Mouse (Mus musculus) ZHBTc4 (cell line): ENCODE measurements around the gene Ttll4.

ENCODE experiments used
- DNase-seq: peaks from one replicate; pipeline ENCODE4 v3.0.0-alpha.2; 2011; ENCODE audit warnings: low read depth, low spot score

The Ttll4 gene

GRCm38 (mm10) chr1:74661448-74662195 is at the start of gene Ttll4:
Gene Ttll4 (plus strand): TSS chr1:74661745.
- peak; percentile 95 for DNase-seq

- DNase-seq, result no peak
These were observed 37.4 kb upstream of the Ttll4 start for GRCm38 (mm10) chr1:74624183-74624582.

DNA sequence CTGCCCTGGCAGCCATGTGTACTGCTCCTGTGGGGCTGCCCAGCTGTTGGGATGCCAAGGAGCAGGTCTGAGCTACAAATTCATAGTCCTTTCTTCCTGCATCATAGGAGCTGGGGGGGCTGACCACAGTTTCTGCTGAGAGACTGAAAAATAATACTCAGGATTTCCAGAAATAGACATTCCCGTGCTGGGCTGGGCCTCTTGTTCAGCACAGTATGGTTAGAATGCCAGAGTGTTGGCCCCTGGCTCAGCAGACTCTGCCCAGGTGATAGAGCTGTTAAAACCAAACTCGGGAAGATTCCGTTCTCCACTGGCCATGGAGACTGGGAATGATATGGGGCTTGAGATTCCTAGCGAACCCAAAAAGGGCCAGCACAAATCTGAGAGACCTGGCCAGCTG is 35.5 kb upstream of the Ttll4 start:
- no peak for DNase-seq

DNA sequence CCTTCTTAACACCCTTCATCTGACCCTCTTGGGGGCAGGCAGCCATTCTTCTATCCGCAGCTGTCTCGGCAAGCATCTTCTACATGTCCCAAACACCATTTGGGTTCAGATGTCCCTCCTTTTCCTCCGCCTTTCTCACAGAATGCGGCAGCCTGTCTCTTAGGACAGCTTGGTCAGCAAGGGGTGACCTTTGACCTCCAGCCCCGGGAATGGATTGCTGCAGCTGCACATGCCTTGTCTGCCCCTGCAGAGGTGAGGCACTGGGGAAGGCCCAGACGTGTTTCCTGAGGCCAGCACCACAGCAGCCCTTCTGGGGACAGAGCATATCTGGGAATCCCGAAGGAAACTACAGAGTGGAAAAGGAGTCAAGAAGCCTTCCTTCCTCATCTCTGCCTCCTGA is 33.5 kb upstream of the Ttll4 start:
- DNase-seq, result peak; percentile 26

DNA sequence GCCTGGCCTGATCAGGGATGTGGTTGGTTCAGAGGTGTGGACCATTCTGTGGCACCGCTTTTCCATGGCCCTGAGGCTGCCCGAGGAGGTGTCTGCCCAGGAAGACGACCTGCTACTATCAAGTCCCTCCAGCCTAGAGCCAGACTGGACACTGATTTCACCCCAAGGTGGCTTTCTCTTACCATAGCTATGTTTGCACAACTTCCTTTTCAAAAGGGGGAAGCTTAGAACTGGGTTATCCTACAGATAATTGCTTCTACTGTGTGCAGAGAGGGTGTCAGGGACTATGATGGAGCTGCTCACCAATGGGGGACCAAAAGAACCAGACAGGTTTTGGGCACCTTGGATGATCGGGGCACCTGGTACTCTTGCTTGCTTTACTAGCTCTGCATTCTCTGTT is 28.8 kb upstream of the Ttll4 start:
- DNase-seq, result no peak

- no peak for DNase-seq
These were observed 18.0 kb upstream of the Ttll4 start for GRCm38 (mm10) chr1:74643524-74643923.

GRCm38 (mm10) chr1:74643926-74644325 is 17.6 kb upstream of the Ttll4 start:
- peak; percentile 15 for DNase-seq

DNA sequence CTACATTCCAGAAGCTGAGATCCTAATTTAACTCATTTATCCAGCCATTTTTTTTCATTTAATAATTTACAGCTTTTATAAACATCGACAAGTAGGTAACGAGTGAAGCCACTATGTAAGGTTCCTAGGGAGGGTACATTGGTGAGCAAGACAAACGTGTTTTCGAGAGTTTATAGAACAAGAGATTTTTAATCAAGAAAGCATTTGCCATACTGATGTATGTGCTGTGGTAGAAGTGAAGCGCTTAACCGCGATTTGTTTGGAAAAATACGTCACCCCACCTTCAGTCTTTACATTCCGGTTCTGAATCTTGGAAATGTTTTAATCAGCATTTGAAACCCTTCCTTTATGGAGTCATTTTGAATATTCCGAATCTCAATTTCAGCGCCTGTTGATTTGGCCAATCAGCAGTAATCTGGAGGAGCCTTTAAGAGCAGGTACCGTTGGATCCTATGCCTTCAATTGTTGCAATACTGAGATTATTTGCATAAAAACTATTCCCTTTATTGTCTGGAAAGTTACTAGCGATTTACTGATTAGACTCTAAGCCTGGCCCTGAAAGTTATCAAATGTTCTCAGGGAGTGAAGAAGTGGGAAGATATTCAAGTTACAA is 814 bp downstream of the Ttll4 start:
- no peak for DNase-seq

DNA sequence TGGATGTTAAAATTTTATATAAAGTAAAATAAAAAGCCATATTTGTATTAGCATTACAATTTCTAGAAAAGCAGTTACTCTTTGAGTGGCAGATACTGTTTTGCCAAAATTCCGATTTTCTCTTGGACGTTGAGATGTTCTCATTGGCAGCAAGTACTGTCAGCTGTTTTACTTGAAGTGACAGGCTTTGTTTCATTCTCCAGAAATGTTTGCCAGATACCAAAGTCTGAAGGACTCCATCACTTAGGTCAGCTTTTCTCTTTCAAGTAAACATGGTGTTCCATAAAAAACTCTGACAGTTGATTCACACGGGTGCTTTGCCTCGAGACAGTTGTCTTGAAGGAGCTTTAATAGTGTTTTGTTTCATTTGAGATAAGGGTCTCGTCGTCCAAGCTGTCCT is 3.6 kb downstream of the Ttll4 start:
- no peak for DNase-seq

GRCm38 (mm10) chr1:74668371-74668770 is 6.8 kb downstream of the Ttll4 start:
- no peak for DNase-seq

- no peak for DNase-seq
These were observed 11.2 kb downstream of the Ttll4 start for GRCm38 (mm10) chr1:74672731-74673130.

GRCm38 (mm10) chr1:74676863-74677262 is 15.3 kb downstream of the Ttll4 start:
- peak; percentile 16 for DNase-seq

DNA sequence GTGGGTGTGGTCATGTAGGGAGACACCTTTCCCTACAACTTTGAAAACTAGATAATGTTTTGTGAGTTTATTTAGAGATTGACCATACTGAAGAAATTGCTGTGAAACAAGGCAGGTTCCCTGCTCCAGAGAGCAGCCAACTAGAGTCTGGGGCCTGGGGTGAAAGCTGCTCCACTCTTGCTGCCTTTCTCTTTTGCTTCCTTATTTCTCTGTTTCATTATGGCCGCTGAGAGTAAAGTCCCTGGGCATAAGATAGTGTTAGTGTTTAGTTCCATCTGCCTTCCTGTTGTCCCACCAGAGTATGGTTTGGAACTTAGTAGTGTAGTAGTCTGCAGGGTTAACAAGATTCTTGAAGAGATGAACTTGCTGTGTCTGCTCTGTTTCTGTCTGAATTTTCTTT is 16.3 kb downstream of the Ttll4 start:
- no peak for DNase-seq

GRCm38 (mm10) chr1:74687131-74687530 is 25.6 kb downstream of the Ttll4 start:
- DNase-seq, result no peak

- no peak for DNase-seq
These were observed 32.5 kb downstream of the Ttll4 start for GRCm38 (mm10) chr1:74693891-74694583.

DNA sequence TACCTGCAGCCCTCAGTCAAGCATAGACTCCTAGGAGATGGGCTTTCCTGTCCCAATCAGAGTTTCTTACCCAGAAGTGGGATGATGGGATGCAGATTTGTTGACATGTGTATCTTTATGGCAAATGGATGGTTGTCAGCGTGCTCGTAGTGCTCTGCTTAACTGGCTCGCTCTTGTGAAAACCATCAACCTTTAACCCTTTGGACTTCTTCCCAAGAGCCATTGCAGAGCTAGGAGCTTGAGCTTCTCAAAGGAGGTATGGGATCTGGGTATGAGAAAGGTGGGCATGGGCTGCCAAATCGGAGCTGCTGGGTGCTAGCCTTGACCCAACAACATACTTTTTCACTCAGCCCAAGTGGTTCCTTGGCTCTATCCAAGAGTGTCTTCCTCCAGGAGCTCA is 34.3 kb downstream of the Ttll4 start:
- no peak for DNase-seq

DNA sequence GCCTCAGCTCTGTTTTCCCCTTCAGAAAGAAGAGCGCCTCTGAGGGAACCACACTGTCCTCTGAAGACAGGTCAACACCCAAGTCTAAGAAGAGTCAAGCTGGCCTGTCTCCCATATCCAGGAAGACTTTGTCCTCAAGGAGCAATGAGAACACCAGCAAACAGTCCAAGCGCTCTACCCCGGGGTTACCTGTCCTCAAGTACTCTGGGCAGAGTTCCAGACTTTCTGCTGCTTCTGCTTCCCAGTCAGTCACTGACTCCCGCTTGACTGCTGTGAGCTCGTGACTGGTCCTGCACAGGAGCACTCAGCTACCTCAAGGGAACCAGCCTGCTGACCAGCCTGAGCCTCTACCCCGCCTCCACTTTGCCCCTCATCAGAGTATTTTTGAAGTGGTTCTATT is 35.9 kb downstream of the Ttll4 start:
- DNase-seq, result no peak

GRCm38 (mm10) chr1:74698353-74698752 is 36.8 kb downstream of the Ttll4 start:
- DNase-seq, result no peak

DNA sequence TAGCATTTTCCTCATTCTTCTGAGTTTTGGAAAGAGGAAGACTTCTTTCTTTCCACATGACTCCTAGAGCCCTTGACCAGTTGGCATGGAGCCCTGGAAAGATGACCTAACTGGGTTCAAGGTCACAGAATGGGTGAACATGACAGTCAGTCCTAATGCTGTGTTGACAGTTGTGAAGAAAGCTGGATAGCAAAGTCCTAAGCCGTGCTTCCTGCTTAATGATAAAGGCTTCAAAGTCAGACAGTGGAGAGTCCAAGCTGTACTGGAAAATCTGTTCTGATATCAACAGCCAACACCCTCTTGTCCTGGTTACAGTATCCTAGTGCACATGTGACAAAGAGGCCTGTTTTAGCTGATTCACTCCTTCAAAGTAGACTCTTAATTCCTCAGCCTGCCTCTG is 37.2 kb downstream of the Ttll4 start:
- no peak for DNase-seq

DNA sequence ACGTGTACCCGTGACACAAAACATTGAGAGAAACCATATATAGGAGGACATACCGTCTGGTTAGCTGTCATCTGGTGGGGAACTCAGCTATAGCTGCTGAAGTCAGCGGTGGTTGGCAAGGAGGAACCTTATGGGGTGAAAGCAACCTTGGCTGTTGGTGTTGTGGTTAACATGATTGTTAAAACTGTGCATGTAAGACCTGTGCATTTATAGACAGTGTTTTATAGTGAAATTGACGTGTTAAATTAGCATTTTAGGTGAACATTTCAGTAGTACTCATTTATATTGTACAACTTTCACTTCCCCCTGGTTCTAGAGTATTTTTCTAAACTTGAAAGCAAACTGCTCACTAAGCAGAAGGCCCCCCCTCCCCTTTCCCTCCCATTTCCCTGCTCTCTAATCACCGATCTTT is 40.6 kb downstream of the Ttll4 start:
- DNase-seq, result no peak

GRCm38 (mm10) chr1:74704156-74704555 is 42.6 kb downstream of the Ttll4 start:
- DNase-seq, result no peak

DNA sequence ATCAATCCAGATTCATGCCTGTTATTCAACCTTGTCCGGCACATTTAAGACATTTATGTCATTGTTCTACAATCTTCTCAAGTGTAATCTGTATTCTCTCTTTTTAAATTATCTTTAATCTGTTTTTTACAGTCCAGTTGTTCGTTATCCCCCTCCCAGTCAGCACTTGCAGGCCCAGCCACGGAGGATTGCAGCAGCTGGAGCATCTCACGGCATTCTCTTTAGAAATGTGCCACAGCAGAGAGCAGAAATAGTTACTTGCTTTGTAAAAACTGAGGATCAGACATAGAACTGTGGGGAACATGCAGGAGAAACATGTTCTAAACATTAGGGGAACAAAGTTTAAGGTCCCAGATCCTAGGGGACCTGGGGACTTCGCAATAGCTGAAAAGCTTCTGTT is 43.5 kb downstream of the Ttll4 start:
- no peak for DNase-seq

- DNase-seq, result peak; percentile 69
These were observed 48.0 kb downstream of the Ttll4 start for GRCm38 (mm10) chr1:74709566-74709965.
